In the genomic region with DNA sequence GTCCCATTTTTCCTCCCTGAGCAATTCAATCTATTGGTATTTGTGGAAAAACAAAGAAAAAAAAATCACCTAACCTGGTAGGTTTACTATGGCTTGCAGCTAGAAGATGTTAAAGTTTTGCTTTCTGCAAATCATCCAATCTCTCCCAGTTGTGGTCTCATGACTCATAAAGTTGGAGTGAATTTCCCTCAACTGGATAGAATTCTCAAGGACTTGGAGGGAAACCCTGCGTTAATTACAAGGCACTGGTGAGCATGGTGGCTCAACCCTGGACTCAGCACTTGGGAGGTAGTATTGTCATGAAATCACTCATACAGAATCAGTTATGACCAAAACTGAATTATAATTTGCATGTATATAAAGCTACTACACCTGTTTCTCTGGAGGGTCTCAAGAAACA, we compare ENCODE assay signal across 19 mouse cellular contexts. TPM values are rescaled to one million over a fixed set of nuclear protein-coding genes. Genes with fewer than 3 reads are reported as not detected.
"Had no signal": no experiment of that assay in that cellular context is flagged by ENCODE, and none has a peak within 500 bp of the region (broad histone marks: within the 10 kb centered on the region; RNA-seq: fewer than 3 reads in every experiment).

No protein-coding gene starts in this region.

- H3K36me3 ChIP-seq: lung, embryonic 15.5 days; midbrain, embryonic 10.5 days; midbrain, embryonic 12.5 days; neural tube, embryonic 13.5 days; neural tube, embryonic 15.5 days had no signal

- H3K27ac ChIP-seq: lung, embryonic 15.5 days; midbrain, embryonic 10.5 days; midbrain, embryonic 12.5 days; neural tube, embryonic 13.5 days; neural tube, embryonic 15.5 days had no signal

- H3K4me2 ChIP-seq: lung, embryonic 15.5 days; midbrain, embryonic 12.5 days; neural tube, embryonic 13.5 days; neural tube, embryonic 15.5 days had no signal

- H3K4me3 ChIP-seq: lung, embryonic 15.5 days; midbrain, embryonic 10.5 days; midbrain, embryonic 12.5 days; neural tube, embryonic 13.5 days; neural tube, embryonic 15.5 days had no signal

- H3K4me1 ChIP-seq: lung, embryonic 15.5 days; midbrain, embryonic 10.5 days had no signal

- H3K9me3 ChIP-seq: lung, embryonic 15.5 days; midbrain, embryonic 10.5 days; midbrain, embryonic 12.5 days; neural tube, embryonic 13.5 days; neural tube, embryonic 15.5 days had no signal

- H3K27me3 ChIP-seq: lung, embryonic 15.5 days; midbrain, embryonic 12.5 days; neural tube, embryonic 13.5 days; neural tube, embryonic 15.5 days had no signal

- H3K9ac ChIP-seq: liver, postnatal 0 days; lung, embryonic 15.5 days; midbrain, embryonic 12.5 days; neural tube, embryonic 13.5 days; neural tube, embryonic 15.5 days had no signal

- ATAC-seq: liver, postnatal 0 days; lung, postnatal 0 days had no signal

- DNase-seq: liver, postnatal 0 days; lung, adult 2 months; lung, postnatal 4 days; midbrain, embryonic 14.5 days; retina, postnatal 1 day; right cerebral cortex, adult 18-20 months; right cerebral cortex, postnatal 25 days; right cerebral cortex, postnatal 4 days; spleen, adult 18-20 months; thymus, adult 18-20 months; thymus, postnatal 14 days; thymus, postnatal 36 days had no signal

RNA-seq across cellular contexts. Expression of a gene that starts 28.7 kb away (rescaled TPM):
- total RNA-seq: megakaryocyte-erythroid progenitor cell, adult 5-6 weeks had no signal
